Mouse (Mus musculus) liver, embryonic 13.5 days (tissue): ENCODE measurements around the gene Cerk. TPM values are rescaled to one million over a fixed set of nuclear protein-coding genes. Genes with fewer than 3 reads are reported as not detected.

Experiments used
- ATAC-seq: fragments of 200-750 bp; cut with Nextera tagmentation; 2 replicates; pipeline ENCODE4 v1.8.0; 2017; ENCODE audit warnings: low read depth, mild to moderate bottlenecking, moderate number of reproducible peaks, moderate library complexity
- DNase-seq: peaks from one replicate; pipeline ENCODE4 v3.0.0; 2022
- H3K27ac ChIP-seq: fragments of 300-500 bp; sonication (generic); 2 replicates; pipeline ENCODE4 v1.5.1; 2015; ENCODE audit warnings: moderate library complexity, mild to moderate bottlenecking, inconsistent platforms
- H3K27me3 ChIP-seq: fragments of 300-500 bp; sonication (generic); 2 replicates; pipeline ENCODE4 v1.6.1; 2015; ENCODE audit warnings: mild to moderate bottlenecking, inconsistent platforms
- H3K36me3 ChIP-seq: fragments of 300-500 bp; sonication (generic); 2 replicates; pipeline ENCODE4 v1.6.1; 2015; ENCODE audit warnings: mild to moderate bottlenecking, inconsistent platforms
- H3K4me1 ChIP-seq: fragments of 300-500 bp; sonication (generic); replicated peaks from 2 replicates; pipeline ENCODE4 v1.6.1; 2015; ENCODE audit warnings: inconsistent platforms
- H3K4me2 ChIP-seq: fragments of 300-500 bp; sonication (generic); 2 replicates; pipeline ENCODE4 v1.6.1; 2015; ENCODE audit warnings: inconsistent platforms, mild to moderate bottlenecking, moderate library complexity
- H3K4me3 ChIP-seq: fragments of 300-500 bp; sonication (generic); replicated peaks from 2 replicates; pipeline ENCODE4 v1.5.1; 2015; ENCODE audit warnings: mild to moderate bottlenecking, inconsistent platforms
- H3K9ac ChIP-seq: fragments of 300-500 bp; sonication (generic); 2 replicates; pipeline ENCODE4 v1.6.1; 2015; ENCODE audit warnings: mild to moderate bottlenecking, inconsistent platforms
- H3K9me3 ChIP-seq: fragments of 300-500 bp; sonication (generic); replicated peaks from 2 replicates; pipeline ENCODE4 v1.6.1; 2016; ENCODE audit warnings: inconsistent platforms
- WGBS: fragments of 180-500 bp; shearing (Covaris S2); methylation state at CpG from one replicate; pipeline ENCODE4 v1.1.7; 2015; ENCODE audit not compliant: insufficient replicate concordance; 5-methylcytosine and 5-hydroxymethylcytosine counted together
- polyA plus RNA-seq: library from polyadenylated mRNA; unstranded; fragments of >200 nt; fragmentation: Nextera tagmentation; extraction: Ambion mirVana; gene quantifications from 2 replicates; pipeline ENCODE4 v1.2.1, GENCODE M21; 2015

Cerk gene
- polyA plus RNA-seq, 1 experiment from 2014 or later, result 3.2 TPM

DNA sequence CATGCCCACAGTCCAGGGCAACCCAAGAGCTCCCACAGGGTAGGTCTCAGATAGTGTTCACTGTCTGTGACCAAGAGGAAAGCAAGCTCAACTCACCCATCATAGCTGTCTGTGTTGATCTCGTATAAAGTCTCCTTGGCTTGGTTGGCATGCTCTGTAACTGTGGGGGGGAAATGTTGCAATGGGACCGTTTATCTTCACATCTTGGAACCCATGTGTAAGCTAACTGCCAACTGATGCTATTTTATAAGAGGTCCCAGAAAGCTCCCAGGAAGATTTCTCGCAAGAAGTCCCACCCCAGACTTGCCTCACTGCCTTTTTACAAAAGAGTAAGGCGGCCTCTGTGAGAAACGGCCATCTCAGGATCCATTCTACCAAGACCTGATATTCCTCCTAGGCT lies 29.4 kb downstream of the Cerk start:
- Histone ChIP-seq H3K9ac (no peak overlapping the region), H3K9me3 (no peaks in the 10 kb centered on the region), H3K4me1 (no peaks in the 10 kb centered on the region), H3K27ac (no peak overlapping the region), H3K4me2 (no peak overlapping the region), H3K4me3 (no peak overlapping the region), H3K27me3 (no peaks in the 10 kb centered on the region), H3K36me3 (peaks cover 4% of the 10 kb centered on the region; the same call in 1 of the 2 replicates)
- 59% methylated on average over 5 of the region's 5 CpGs for WGBS
- ATAC-seq (no peak), DNase-seq (no peak)

DNA sequence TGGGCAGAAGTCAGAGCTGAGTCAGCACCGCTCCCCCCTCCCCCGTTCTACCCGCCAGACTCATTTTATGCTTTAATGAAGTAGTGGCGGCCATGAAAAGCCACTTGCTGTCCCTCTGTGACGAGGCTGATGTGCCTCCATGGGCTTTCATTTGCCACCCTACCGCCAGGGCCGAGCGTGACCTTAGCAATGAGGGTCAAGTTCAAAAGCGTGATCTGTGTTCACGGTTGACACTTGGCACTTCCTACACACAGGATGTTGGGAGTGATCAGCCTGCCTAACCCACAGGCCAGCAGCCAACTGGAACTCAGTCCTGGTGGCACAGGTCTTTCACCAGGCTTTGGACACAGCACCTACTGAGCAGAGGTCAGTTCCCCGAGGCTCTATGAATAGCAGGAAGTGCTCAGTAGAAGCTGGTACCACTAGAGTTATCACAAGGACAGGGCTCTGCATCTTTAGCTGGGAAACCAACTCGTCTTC lies 32.4 kb downstream of the Cerk start:
- WGBS, result 73% methylated on average over 12 of the region's 12 CpGs
- no peaks in the 10 kb centered on the region for H3K27me3 ChIP-seq
- H3K4me3 ChIP-seq, result no peak overlapping the region
- peaks cover 4% of the 10 kb centered on the region; the same call in 1 of the 2 replicates for H3K36me3 ChIP-seq
- H3K9ac ChIP-seq, result no peak overlapping the region
- no peak overlapping the region for H3K27ac ChIP-seq
- H3K9me3 ChIP-seq, result no peaks in the 10 kb centered on the region
- H3K4me1 ChIP-seq, result no peaks in the 10 kb centered on the region
- no peak for ATAC-seq
- H3K4me2 ChIP-seq, result no peak overlapping the region
- no peak for DNase-seq

DNA sequence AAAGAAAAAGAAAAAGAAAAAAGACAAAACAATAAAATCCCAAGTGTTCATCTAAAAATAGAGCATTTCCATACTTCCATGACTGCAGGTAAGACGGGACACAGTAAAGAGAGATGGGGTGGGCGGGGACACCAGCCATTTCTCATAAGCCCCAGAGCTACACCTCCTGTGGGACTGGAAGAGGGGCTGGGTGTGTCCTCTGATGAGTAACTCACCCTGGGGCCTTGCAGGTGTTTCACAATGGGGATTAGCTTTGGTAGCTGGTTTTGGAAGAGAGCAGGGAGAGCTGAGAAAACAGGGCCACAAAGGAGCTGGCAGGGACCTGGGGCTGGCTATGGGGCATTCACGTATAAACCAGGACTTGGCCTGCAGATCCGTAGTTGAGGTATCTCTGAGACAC lies 35.3 kb downstream of the Cerk start:
- Histone ChIP-seq H3K9me3 (no peaks in the 10 kb centered on the region), H3K4me2 (no peak overlapping the region), H3K4me1 (no peaks in the 10 kb centered on the region), H3K9ac (no peak overlapping the region), H3K27ac (no peak overlapping the region), H3K27me3 (no peaks in the 10 kb centered on the region), H3K36me3 (peaks cover 4% of the 10 kb centered on the region; the same call in 1 of the 2 replicates), H3K4me3 (no peak overlapping the region)
- 64% methylated on average over 4 of the region's 4 CpGs for WGBS
- ATAC-seq (no peak), DNase-seq (no peak)

DNA sequence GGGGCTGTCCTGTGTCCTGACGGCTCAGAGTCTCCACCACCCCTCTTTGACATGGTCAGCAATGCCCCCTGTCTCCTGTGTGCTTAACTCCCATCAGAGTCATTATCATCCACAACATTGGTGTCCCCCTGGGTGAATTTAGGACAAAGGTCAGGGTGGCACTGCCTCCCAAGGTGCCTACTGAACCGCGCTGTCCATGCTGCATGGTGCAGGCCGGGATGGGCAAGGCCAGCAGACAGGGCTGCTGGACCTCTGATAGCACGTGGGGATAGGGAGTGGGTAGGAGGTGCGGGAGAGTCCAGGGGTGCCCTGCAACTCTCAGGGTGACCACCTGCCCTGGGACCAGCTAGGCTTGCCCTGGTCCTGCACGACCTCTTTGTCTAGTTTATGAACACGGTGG lies 39.0 kb downstream of the Cerk start:
- H3K9ac ChIP-seq, result no peak overlapping the region
- no peak overlapping the region for H3K4me2 ChIP-seq
- no peaks in the 10 kb centered on the region for H3K9me3 ChIP-seq
- DNase-seq, result no peak
- H3K36me3 ChIP-seq, result peaks cover 6% of the 10 kb centered on the region; the same call in 1 of the 2 replicates
- ATAC-seq, result no peak
- no peaks in the 10 kb centered on the region for H3K27me3 ChIP-seq
- WGBS, result 76% methylated on average over 8 of the region's 8 CpGs
- no peak overlapping the region for H3K27ac ChIP-seq
- H3K4me1 ChIP-seq, result no peaks in the 10 kb centered on the region
- no peak overlapping the region for H3K4me3 ChIP-seq

DNA sequence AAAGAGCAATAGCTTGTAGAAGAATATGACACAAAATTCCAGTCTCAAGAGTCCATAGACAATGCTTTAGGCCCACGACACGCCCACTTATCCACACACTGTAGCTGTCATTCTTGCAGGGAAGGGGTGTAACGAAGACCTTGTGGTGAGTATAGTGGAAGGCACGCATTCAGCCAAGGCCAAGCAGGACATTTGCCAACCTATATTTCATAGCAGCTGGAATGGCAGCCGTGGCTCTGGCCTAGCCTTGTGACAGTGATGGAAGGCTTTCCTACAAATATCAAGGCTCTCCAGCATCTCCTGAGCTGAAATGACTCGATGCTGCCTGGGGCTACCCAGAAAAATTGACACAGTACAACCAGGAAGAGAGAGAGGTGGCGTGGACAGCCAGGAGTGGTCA lies 40.9 kb downstream of the Cerk start:
- Histone ChIP-seq H3K36me3 (peaks cover 6% of the 10 kb centered on the region; the same call in 1 of the 2 replicates), H3K27me3 (no peaks in the 10 kb centered on the region), H3K4me3 (no peak overlapping the region), H3K9ac (no peak overlapping the region), H3K4me2 (no peak overlapping the region), H3K4me1 (no peaks in the 10 kb centered on the region), H3K9me3 (no peaks in the 10 kb centered on the region), H3K27ac (no peak overlapping the region)
- DNase-seq (no peak), ATAC-seq (no peak)
- 72% methylated on average over 7 of the region's 7 CpGs for WGBS

DNA sequence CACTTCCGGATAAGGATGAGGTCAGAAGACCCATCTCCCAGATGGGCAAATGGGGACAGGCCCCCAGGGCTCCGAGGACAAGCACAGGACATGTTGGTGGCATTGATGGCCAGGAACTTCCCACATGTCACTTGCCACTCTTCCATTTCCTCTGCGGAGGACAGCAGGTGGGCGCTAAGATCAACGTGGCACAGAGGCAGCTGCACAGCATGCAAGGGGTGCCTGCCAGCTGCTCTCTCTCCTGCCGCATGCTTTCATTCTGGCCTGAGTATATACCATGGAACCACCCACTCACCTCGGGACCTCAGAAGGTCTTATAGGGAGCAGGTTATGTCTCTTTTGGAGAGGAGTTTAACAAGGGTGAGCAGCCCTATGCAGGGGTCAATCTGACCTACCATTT lies 41.4 kb downstream of the Cerk start:
- no peaks in the 10 kb centered on the region for H3K4me1 ChIP-seq
- ATAC-seq (no peak), DNase-seq (no peak)
- H3K9me3 ChIP-seq, result no peaks in the 10 kb centered on the region
- no peak overlapping the region for H3K27ac ChIP-seq
- H3K36me3 ChIP-seq, result peaks cover 6% of the 10 kb centered on the region; the same call in 1 of the 2 replicates
- H3K4me3 ChIP-seq, result no peak overlapping the region
- no peaks in the 10 kb centered on the region for H3K27me3 ChIP-seq
- no peak overlapping the region for H3K4me2 ChIP-seq
- no peak overlapping the region for H3K9ac ChIP-seq
- 66% methylated on average over 7 of the region's 7 CpGs for WGBS

DNA sequence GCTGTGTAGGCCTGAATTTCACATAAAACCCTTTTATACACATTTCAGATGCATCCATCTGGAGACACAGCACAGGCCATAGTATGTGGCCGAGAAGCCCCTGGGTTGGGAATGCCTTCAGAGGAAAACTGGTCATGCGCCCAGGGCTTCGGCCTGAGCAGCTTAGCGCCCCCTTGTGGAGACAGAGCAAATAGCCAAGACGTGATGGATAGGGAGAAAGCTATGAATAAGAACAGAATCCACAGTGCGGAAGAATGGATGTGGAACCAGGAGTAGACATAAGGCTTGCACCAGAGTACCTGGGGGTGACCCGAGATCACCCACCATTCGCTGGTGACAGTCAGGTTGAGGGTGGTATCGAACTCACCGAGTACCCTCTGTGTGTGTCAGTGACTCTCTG lies 45.6 kb downstream of the Cerk start:
- H3K4me2 ChIP-seq, result no peak overlapping the region
- no peaks in the 10 kb centered on the region for H3K27me3 ChIP-seq
- H3K9ac ChIP-seq, result no peak overlapping the region
- no peaks in the 10 kb centered on the region for H3K9me3 ChIP-seq
- H3K4me3 ChIP-seq, result no peak overlapping the region
- WGBS, result 32% methylated on average over 10 of the region's 10 CpGs
- DNase-seq (peak; percentile 19), ATAC-seq (no peak)
- peaks cover 15% of the 10 kb centered on the region for H3K36me3 ChIP-seq
- H3K4me1 ChIP-seq, result no peaks in the 10 kb centered on the region
- H3K27ac ChIP-seq, result no peak overlapping the region

DNA sequence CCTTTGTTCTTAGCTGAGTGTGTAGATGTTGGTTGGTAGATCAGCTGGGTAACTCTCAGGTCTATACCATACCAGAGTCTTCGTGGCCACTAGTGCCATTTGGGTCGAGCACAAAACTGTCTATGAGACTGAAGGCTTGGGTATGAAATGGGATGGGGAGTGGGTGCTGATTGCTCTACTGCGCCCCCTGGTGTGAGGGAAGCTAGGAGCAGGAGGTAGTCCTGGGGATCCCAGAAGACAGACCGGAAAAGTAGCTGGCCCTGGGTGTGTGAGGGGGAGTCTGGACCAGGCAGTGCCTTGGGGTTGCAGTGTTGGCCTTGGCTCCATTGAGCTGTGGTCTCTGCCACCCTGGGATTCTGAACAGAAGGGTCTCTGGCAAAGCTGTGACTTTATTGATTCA lies 48.3 kb downstream of the Cerk start:
- Histone ChIP-seq H3K9ac (no peak overlapping the region), H3K4me1 (no peaks in the 10 kb centered on the region), H3K27me3 (no peaks in the 10 kb centered on the region), H3K27ac (no peak overlapping the region), H3K9me3 (no peaks in the 10 kb centered on the region), H3K4me2 (no peak overlapping the region), H3K36me3 (peaks cover 39% of the 10 kb centered on the region), H3K4me3 (no peak overlapping the region)
- ATAC-seq (no peak), DNase-seq (peak; percentile 33)
- WGBS, result 46% methylated on average over 4 of the region's 4 CpGs

DNA sequence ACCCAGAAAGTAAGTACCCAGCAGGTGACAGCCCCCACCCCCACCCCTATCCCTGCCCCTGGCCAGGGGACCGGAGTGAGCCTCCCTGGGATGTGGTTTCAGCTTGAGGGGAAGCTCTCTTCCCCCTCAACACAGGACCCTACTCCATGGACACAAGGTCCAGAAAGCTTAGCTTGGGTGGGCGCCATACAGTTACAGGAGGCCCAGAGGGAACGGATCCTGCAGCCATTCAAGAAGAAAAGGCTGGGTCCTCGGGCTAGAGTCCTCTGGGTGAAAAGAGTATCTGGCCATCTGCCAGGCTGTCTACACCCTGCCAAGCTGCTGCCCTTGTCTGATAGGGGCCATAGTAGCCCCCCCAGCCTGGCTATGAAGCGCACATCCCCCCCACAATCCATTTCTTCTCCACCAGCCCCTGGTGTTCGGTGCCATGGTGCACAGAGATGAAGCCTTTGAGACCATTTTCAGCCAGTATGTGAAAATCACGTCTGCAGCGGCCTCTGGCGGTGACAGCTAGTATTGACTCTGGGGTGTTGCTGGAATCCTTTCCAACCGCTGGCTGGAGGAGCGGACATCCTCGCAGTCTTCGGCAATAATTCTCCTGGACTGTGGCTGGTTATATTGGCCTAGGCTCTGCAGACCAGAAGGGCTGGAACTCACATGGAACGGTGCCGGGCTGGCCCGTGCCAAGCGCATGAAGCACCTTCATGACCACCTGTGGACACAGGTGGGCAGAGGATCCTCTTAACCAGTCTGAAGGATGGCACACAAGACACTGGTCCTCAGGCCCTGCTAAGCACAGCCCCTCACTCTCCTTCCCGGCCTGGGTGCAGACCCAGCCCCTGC lies 50.8 kb downstream of the Cerk start:
- peak; percentile 26; the same call in 1 of the 2 replicates for ATAC-seq
- Histone ChIP-seq H3K4me2 (no peak overlapping the region), H3K9me3 (no peaks in the 10 kb centered on the region), H3K27me3 (no peaks in the 10 kb centered on the region), H3K9ac (no peak overlapping the region), H3K27ac (no peak overlapping the region), H3K4me3 (no peak overlapping the region), H3K4me1 (no peaks in the 10 kb centered on the region), H3K36me3 (peaks cover 59% of the 10 kb centered on the region)
- DNase-seq, result peak; percentile 64
- WGBS, result 50% methylated on average over 18 of the region's 18 CpGs

DNA sequence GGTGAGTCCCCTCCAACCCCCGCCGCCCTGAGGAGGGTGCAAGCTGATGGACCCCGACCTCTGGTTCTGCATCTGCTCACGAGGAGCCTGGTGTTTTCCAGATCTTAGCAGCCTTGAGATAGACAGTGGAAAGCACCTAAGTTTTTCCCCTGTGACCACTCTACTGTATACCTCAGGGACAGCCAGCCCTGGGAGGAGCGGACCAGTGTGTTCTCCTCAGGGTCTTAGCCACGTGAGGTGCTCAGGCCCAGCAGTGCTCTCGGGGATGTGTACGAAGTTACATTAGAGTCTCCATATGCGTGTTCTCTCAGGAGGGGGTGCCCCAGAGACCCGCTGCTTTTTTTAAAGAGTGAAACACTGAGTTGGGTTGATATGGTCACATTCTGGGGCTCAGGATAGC lies 55.3 kb downstream of the Cerk start:
- Histone ChIP-seq H3K4me3 (no peak overlapping the region), H3K27ac (no peak overlapping the region), H3K9me3 (no peaks in the 10 kb centered on the region), H3K4me2 (no peak overlapping the region), H3K9ac (no peak overlapping the region), H3K36me3 (peaks cover 91% of the 10 kb centered on the region), H3K27me3 (no peaks in the 10 kb centered on the region), H3K4me1 (no peaks in the 10 kb centered on the region)
- ATAC-seq, result no peak
- no peak for DNase-seq
- WGBS, result 85% methylated on average over 10 of the region's 10 CpGs

DNA sequence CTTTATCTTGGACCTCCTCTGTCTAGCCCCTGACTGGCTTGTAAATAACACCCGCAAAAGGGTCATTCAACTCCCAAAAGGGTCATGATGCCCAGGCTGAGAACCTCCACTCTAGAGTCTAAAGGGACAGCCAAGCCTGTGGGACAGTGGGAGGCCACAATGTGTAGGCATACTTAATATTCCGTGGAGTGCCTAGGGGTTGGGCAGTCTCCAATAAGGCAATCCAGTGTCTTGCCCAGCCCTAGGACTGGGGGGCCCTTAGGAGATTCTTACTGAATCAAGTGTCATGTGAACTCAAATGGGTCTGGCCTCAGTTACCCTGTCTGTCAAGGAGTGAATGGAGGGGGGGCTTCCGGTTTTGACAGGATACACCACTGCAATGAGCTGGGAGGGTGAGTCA lies 56.9 kb downstream of the Cerk start:
- DNase-seq (no peak), ATAC-seq (no peak)
- WGBS, result 80% methylated on average over 3 of the region's 3 CpGs
- no peaks in the 10 kb centered on the region for H3K27me3 ChIP-seq
- H3K9ac ChIP-seq, result no peak overlapping the region
- H3K4me2 ChIP-seq, result no peak overlapping the region
- no peak overlapping the region for H3K4me3 ChIP-seq
- peaks cover 2% of the 10 kb centered on the region; the same call in 1 of the 2 replicates for H3K4me1 ChIP-seq
- peaks cover 88% of the 10 kb centered on the region for H3K36me3 ChIP-seq
- H3K9me3 ChIP-seq, result no peaks in the 10 kb centered on the region
- no peak overlapping the region for H3K27ac ChIP-seq

DNA sequence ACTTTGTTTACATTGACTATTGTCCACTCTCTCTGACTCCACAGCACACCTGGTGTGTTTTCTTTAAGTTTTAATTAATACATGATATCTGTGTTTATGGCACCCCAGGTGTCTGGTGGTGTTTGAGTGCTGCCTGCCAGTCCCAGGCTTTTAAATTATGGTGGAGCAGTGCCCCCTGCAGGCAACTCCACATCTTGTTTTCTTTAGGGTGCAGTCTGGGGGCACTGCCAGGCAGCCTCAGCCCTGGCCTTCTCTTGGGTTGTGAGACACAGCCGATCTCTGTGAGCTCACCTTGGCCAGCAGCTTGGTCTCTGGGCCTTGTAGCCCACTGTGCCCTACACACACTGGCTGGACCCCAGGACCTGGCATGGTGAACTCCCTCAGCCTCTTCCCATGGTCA lies 61.6 kb downstream of the Cerk start:
- Histone ChIP-seq H3K36me3 (peaks cover 86% of the 10 kb centered on the region), H3K9me3 (no peaks in the 10 kb centered on the region), H3K4me3 (no peak overlapping the region), H3K27ac (0 out of 2 replicates have a peak overlapping the region, but pooled peaks have one; percentile 34), H3K4me1 (peaks cover 18% of the 10 kb centered on the region), H3K9ac (no peak overlapping the region), H3K27me3 (no peaks in the 10 kb centered on the region), H3K4me2 (no peak overlapping the region)
- DNase-seq (peak; percentile 65), ATAC-seq (peak; percentile 60)
- 50% methylated on average over 1 of the region's 1 CpGs for WGBS
